Mouse (Mus musculus) MEL (cell line): ENCODE data around the gene Cox7a1. TPM values are rescaled to one million over a fixed set of nuclear protein-coding genes. Genes with fewer than 3 reads are reported as not detected.

Experiments
- DNase-seq: peaks from one replicate; pipeline ENCODE4 v3.0.0; 2011; ENCODE audit warnings: low read depth, low spot score
- H3K27ac ChIP-seq: 2 replicates; pipeline ENCODE4 v1.5.1; 2012; ENCODE audit warnings: low read depth, mild to moderate bottlenecking, control low read depth, low read length, moderate library complexity; ENCODE audit not compliant: control insufficient read depth
- H3K27me3 ChIP-seq, 2 experiments: fragments of 150-350 bp in 1 of 2; sonication (generic) in 1 of 2; 2 replicates each; pipeline ENCODE4 v1.6.1; 2012; ENCODE audit warnings: low read length in 2 of 2, mild to moderate bottlenecking in 2 of 2, improper control_type of control experiment in 1 of 2, moderate library complexity in 1 of 2; ENCODE audit not compliant: insufficient read depth in 2 of 2, control insufficient read depth in 1 of 2
- H3K36me3 ChIP-seq, 2 experiments: 2 replicates each; pipeline ENCODE4 v1.6.1; 2012 to 2014; ENCODE audit warnings: low read length in 2 of 2, improper control_type of control experiment in 1 of 2, inconsistent platforms in 1 of 2, mild to moderate bottlenecking in 1 of 2; ENCODE audit not compliant: insufficient read depth in 2 of 2, control insufficient read depth in 1 of 2
- H3K4me1 ChIP-seq, 2 experiments: fragments of 150-350 bp in 1 of 2; sonication (generic) in 1 of 2; 2 replicates each; pipeline ENCODE4 v1.6.1; 2012; ENCODE audit warnings: low read length in 2 of 2, improper control_type of control experiment in 1 of 2, mild to moderate bottlenecking in 1 of 2; ENCODE audit not compliant: insufficient read depth in 2 of 2, control insufficient read depth in 1 of 2
- H3K4me3 ChIP-seq, 2 experiments: fragments of 150-350 bp in 1 of 2; sonication (generic) in 1 of 2; 2 replicates each; pipeline ENCODE4 v1.5.1; 2012; ENCODE audit warnings: low read depth in 2 of 2, low read length in 2 of 2, mild to moderate bottlenecking in 2 of 2, moderate library complexity in 2 of 2, control low read depth in 1 of 2, improper control_type of control experiment in 1 of 2; ENCODE audit not compliant: control insufficient read depth in 1 of 2, insufficient read depth in 1 of 2
- H3K79me2 ChIP-seq: 2 replicates; pipeline ENCODE4 v1.6.1; 2012; ENCODE audit warnings: mild to moderate bottlenecking, low read length, moderate library complexity; ENCODE audit not compliant: control insufficient read depth, poor library complexity, insufficient read depth
- H3K9ac ChIP-seq: 2 replicates; pipeline ENCODE4 v1.6.1; 2012; ENCODE audit warnings: low read depth, mild to moderate bottlenecking, control low read depth, low read length, moderate library complexity; ENCODE audit not compliant: control insufficient read depth, poor library complexity, severe bottlenecking
- H3K9me3 ChIP-seq: fragments of 150-350 bp; sonication (generic); replicated peaks from 2 replicates; pipeline ENCODE4 v1.6.1; 2012; ENCODE audit warnings: mild to moderate bottlenecking, low read length, improper control_type of control experiment, moderate library complexity; ENCODE audit not compliant: insufficient read depth
- BHLHE40 ChIP-seq: IDR thresholded peaks from 2 replicates; pipeline ENCODE4 v1.6.1; 2012; ENCODE audit warnings: low read depth, mild to moderate bottlenecking, inconsistent platforms, low read length, improper control_type of control experiment, borderline replicate concordance
- CHD1 ChIP-seq: IDR thresholded peaks from 2 replicates; pipeline ENCODE4 v1.6.1; 2012; ENCODE audit warnings: low read depth, mild to moderate bottlenecking, inconsistent platforms, low read length, improper control_type of control experiment
- CHD2 ChIP-seq: IDR thresholded peaks from 2 replicates; pipeline ENCODE4 v1.6.1; 2011; ENCODE audit warnings: low read length, improper control_type of control experiment
- CTCF ChIP-seq, 3 experiments: IDR thresholded peaks in 2 of 3; conservative IDR thresholded peaks in 1 of 3; 2 replicates each; pipeline ENCODE4 v1.5.1; 2011 to 2012; ENCODE audit warnings: low read length in 3 of 3, low read depth in 2 of 3, mild to moderate bottlenecking in 2 of 3, improper control_type of control experiment in 1 of 3, inconsistent platforms in 1 of 3, mixed read lengths in 1 of 3, moderate library complexity in 1 of 3; ENCODE audit not compliant: control insufficient read depth in 1 of 3, insufficient read depth in 1 of 3, poor library complexity in 1 of 3, severe bottlenecking in 1 of 3
- E2F4 ChIP-seq: IDR thresholded peaks from 2 replicates; pipeline ENCODE4 v1.6.1; 2011; ENCODE audit warnings: low read depth, low read length, improper control_type of control experiment, borderline replicate concordance
- ELF1 ChIP-seq: IDR thresholded peaks from 2 replicates; pipeline ENCODE4 v1.6.1; 2014; ENCODE audit warnings: low read depth, mild to moderate bottlenecking, inconsistent platforms, low read length, improper control_type of control experiment, moderate library complexity
- ETS1 ChIP-seq: IDR thresholded peaks from 2 replicates; pipeline ENCODE4 v1.6.1; 2012; ENCODE audit warnings: low read depth, mild to moderate bottlenecking, inconsistent platforms, low read length, improper control_type of control experiment, moderate library complexity
- GABPA ChIP-seq: IDR thresholded peaks from 2 replicates; pipeline ENCODE4 v1.6.1; 2012; ENCODE audit warnings: low read depth, mild to moderate bottlenecking, inconsistent platforms, low read length, improper control_type of control experiment, moderate library complexity
- GATA1 ChIP-seq: IDR thresholded peaks from 2 replicates; pipeline ENCODE4 v1.6.1; 2011; ENCODE audit warnings: low read depth, low read length, improper control_type of control experiment
- KAT2A ChIP-seq: conservative IDR thresholded peaks from 2 replicates; pipeline ENCODE4 v1.6.1; 2012; ENCODE audit warnings: low read depth, low read length, improper control_type of control experiment, inconsistent platforms
- MAFK ChIP-seq: IDR thresholded peaks from 2 replicates; pipeline ENCODE4 v1.6.1; 2011; ENCODE audit warnings: low read depth, mild to moderate bottlenecking, low read length, improper control_type of control experiment, borderline replicate concordance
- MAX ChIP-seq: IDR thresholded peaks from 2 replicates; pipeline ENCODE4 v1.6.1; 2011; ENCODE audit warnings: low read length, improper control_type of control experiment
- MAZ ChIP-seq: IDR thresholded peaks from 2 replicates; pipeline ENCODE4 v1.6.1; 2012; ENCODE audit warnings: low read depth, mild to moderate bottlenecking, inconsistent platforms, low read length, improper control_type of control experiment
- MEF2A ChIP-seq: IDR thresholded peaks from 2 replicates; pipeline ENCODE4 v1.6.1; 2014; ENCODE audit warnings: low read depth, mild to moderate bottlenecking, inconsistent platforms, low read length, improper control_type of control experiment; ENCODE audit not compliant: poor library complexity, insufficient replicate concordance, severe bottlenecking; ENCODE audit errors: extremely low read depth
- MYB ChIP-seq: IDR thresholded peaks from 2 replicates; pipeline ENCODE4 v1.6.1; 2011; ENCODE audit warnings: mild to moderate bottlenecking, low read depth, low read length, improper control_type of control experiment
- MYC ChIP-seq: IDR thresholded peaks from 2 replicates; pipeline ENCODE4 v1.6.1; 2011; ENCODE audit warnings: low read depth, mild to moderate bottlenecking, low read length, improper control_type of control experiment, moderate library complexity
- NELFE ChIP-seq: IDR thresholded peaks from 2 replicates; pipeline ENCODE4 v1.6.1; 2011; ENCODE audit warnings: low read depth, low read length, improper control_type of control experiment
- NRF1 ChIP-seq: IDR thresholded peaks from 2 replicates; pipeline ENCODE4 v1.6.1; 2014; ENCODE audit warnings: low read depth, mild to moderate bottlenecking, inconsistent platforms, low read length, improper control_type of control experiment, moderate library complexity; ENCODE audit not compliant: poor library complexity, insufficient read depth, severe bottlenecking
- SIN3A ChIP-seq: IDR thresholded peaks from 2 replicates; pipeline ENCODE4 v1.6.1; 2012; ENCODE audit warnings: low read length, improper control_type of control experiment, inconsistent platforms
- SMC3 ChIP-seq: IDR thresholded peaks from 2 replicates; pipeline ENCODE4 v1.6.1; 2011; ENCODE audit warnings: low read depth, low read length, improper control_type of control experiment
- TAL1 ChIP-seq: IDR thresholded peaks from 2 replicates; pipeline ENCODE4 v1.6.1; 2012; ENCODE audit warnings: mild to moderate bottlenecking, inconsistent platforms, low read length, moderate library complexity, mixed read lengths
- TBP ChIP-seq: IDR thresholded peaks from 2 replicates; pipeline ENCODE4 v1.8.0; 2011; ENCODE audit warnings: low read depth, low read length, improper control_type of control experiment
- TCF12 ChIP-seq: IDR thresholded peaks from 2 replicates; pipeline ENCODE4 v1.6.1; 2014; ENCODE audit warnings: low read depth, mild to moderate bottlenecking, inconsistent platforms, low read length, improper control_type of control experiment, moderate library complexity
- UBTF ChIP-seq: IDR thresholded peaks from 2 replicates; pipeline ENCODE4 v1.6.1; 2012; ENCODE audit warnings: low read depth, mild to moderate bottlenecking, inconsistent platforms, low read length, improper control_type of control experiment, moderate library complexity, borderline replicate concordance; ENCODE audit not compliant: insufficient read depth
- ZC3H11A ChIP-seq: IDR thresholded peaks from 2 replicates; pipeline ENCODE4 v1.6.1; 2012; ENCODE audit warnings: low read depth, mild to moderate bottlenecking, inconsistent platforms, low read length, improper control_type of control experiment
- ZKSCAN1 ChIP-seq: IDR thresholded peaks from 2 replicates; pipeline ENCODE4 v1.6.1; 2012; ENCODE audit warnings: low read depth, mild to moderate bottlenecking, inconsistent platforms, low read length, improper control_type of control experiment, moderate library complexity
- ZMIZ1 ChIP-seq: IDR thresholded peaks from 2 replicates; pipeline ENCODE4 v1.6.1; 2012; ENCODE audit warnings: low read depth, mild to moderate bottlenecking, inconsistent platforms, low read length, improper control_type of control experiment, moderate library complexity
- ZNF384 ChIP-seq: IDR thresholded peaks from 2 replicates; pipeline ENCODE4 v1.6.1; 2012; ENCODE audit warnings: low read depth, mild to moderate bottlenecking, inconsistent platforms, low read length, improper control_type of control experiment
- polyA plus RNA-seq, 2 experiments: library from polyadenylated mRNA; stranded (reverse) in 1 of 2; unstranded in 1 of 2; fragments of >175 nt in 1 of 2; fragments of >200 nt in 1 of 2; gene quantifications; 2 replicates each; pipeline versions ENCODE4 v1.2.1 to v1.2.4; 2012; ENCODE audit warnings: low replicate concordance in 2 of 2, low read depth in 1 of 2; ENCODE audit not compliant: insufficient read length in 2 of 2, insufficient read depth in 1 of 2, missing spikeins in 1 of 2
- total RNA-seq: library from RNA; depleted of rRNA; stranded (reverse); fragments of 300-350 nt; gene quantifications from 2 replicates; pipeline ENCODE4 v1.2.3, GENCODE M21; 2012

Gene Cox7a1
- total and polyA plus RNA-seq, 3 experiments, result 8.9 to 11.1 TPM; not detected in 1

GRCm38 (mm10) chr7:30154040-30154439 is 29.9 kb upstream of the Cox7a1 start:
- Histone ChIP-seq H3K79me2 (no peaks in the 10 kb centered on the region), H3K27ac (no peak overlapping the region), H3K4me1 (no peaks in the 10 kb centered on the region), H3K4me3 (no peak overlapping the region), H3K27me3 (no peaks in the 10 kb centered on the region), H3K9ac (no peak overlapping the region)
- no peak for DNase-seq
- TF ChIP-seq CTCF (IDR thresholded peaks at IDR 0.05 in 2 of 3, conservative IDR thresholded peaks at IDR 0.05 in 1 of 3; ENCODE audit: control insufficient read depth in 1 of 3, insufficient read depth in 1 of 3, low read depth in 2 of 3, low read length in 3 of 3, poor library complexity in 1 of 3, severe bottlenecking in 1 of 3) (no peak), ZMIZ1 (no peak), BHLHE40 (no peak), E2F4 (no peak), ZC3H11A (no peak), TAL1 (no peak), UBTF (no peak), CHD2 (no peak), KAT2A (no peak), SMC3 (no peak), MAZ (no peak), MAFK (no peak), ZNF384 (no peak), MYB (no peak), GATA1 (no peak), SIN3A (no peak), TCF12 (no peak), TBP (no peak), ETS1 (no peak)
- TF ChIP-seq, all 39 proteins: peak for 0
- Histone ChIP-seq H3K9me3 (0 out of 2 replicates have a peak, but pooled peaks cover 3% of the 10 kb centered on the region), H3K36me3 (no peaks in the 10 kb centered on the region; a peak in 1 of 4 replicates)

- Histone ChIP-seq H3K9ac (no peak overlapping the region), H3K36me3 (peaks cover 0 to 7% of the 10 kb centered on the region in 2 experiments; a peak in 2 of 4 replicates), H3K4me1 (no peaks in the 10 kb centered on the region), H3K27ac (no peak overlapping the region), H3K79me2 (no peaks in the 10 kb centered on the region), H3K27me3 (no peaks in the 10 kb centered on the region), H3K4me3 (no peak overlapping the region), H3K9me3 (0 out of 2 replicates have a peak, but pooled peaks cover 3% of the 10 kb centered on the region)
- no peak for DNase-seq
- TF ChIP-seq MYB, result no peak
- no peak for TF ChIP-seq TCF12
- no peak for TF ChIP-seq TAL1
- no peak for TF ChIP-seq GABPA
- no peak for TF ChIP-seq MEF2A
- no peak for TF ChIP-seq CHD2
- no peak for TF ChIP-seq ZMIZ1
- TF ChIP-seq MAX, result no peak
- no peak for TF ChIP-seq NRF1
- TF ChIP-seq MAZ, result no peak
- no peak for TF ChIP-seq CHD1
- no peak for TF ChIP-seq CTCF (IDR thresholded peaks at IDR 0.05 in 2 of 3, conservative IDR thresholded peaks at IDR 0.05 in 1 of 3; ENCODE audit: control insufficient read depth in 1 of 3, insufficient read depth in 1 of 3, low read depth in 2 of 3, low read length in 3 of 3, poor library complexity in 1 of 3, severe bottlenecking in 1 of 3)
- TF ChIP-seq ELF1, result no peak
- TF ChIP-seq MYC, result no peak
- TF ChIP-seq ZKSCAN1, result no peak
- TF ChIP-seq NELFE, result no peak
- no peak for TF ChIP-seq UBTF
Observed at GRCm38 (mm10) chr7:30155507-30155906, 28.4 kb upstream of the Cox7a1 start.
